Comparison of ENCODE assay signal across 9 mouse cellular contexts in the genomic region with DNA sequence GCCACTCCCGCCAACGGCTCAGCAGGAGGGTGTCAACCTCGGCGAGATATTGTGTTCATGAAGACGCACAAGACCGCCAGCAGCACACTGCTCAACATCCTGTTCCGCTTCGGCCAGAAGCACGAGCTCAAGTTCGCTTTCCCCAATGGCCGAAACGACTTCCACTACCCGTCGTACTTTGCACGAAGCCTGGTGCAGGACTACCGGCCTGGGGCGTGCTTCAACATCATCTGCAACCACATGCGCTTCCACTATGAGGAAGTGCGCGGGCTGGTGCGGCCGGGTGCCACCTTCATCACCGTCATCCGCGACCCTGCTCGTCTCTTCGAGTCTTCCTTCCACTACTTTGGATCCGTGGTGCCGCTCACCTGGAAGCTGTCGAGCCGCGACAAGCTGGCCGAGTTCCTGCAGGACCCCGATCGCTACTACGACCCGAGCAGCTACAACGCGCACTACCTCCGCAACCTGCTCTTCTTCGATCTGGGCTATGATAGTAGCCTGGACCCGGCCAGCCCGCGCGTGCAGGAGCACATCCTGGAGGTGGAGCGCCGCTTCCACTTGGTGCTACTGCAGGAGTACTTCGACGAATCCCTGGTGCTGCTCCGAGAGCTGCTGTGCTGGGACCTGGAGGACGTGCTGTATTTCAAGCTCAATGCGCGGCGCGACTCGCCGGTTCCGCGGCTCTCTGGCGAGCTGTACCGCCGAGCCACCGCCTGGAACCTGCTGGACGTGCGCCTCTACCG. TPM values are rescaled to one million over a fixed set of nuclear protein-coding genes. Genes with fewer than 3 reads are reported as not detected.
DNase-seq lines count a peak whose midpoint lies in the region; ATAC-seq and TF ChIP-seq lines count a peak whose summit lies in the region.
"Had no signal": no experiment of that assay in that cellular context is flagged by ENCODE, and none has a peak within 500 bp of the region (broad histone marks: within the 10 kb centered on the region; RNA-seq: fewer than 3 reads in every experiment).

No protein-coding gene starts in this region.

- no peak for TF ChIP-seq EP300 in liver, postnatal 0 days (IDR thresholded peaks at IDR 0.05; ENCODE audit: low read depth)

- H3K9ac ChIP-seq in kidney, embryonic 14.5 days (ENCODE audit: low read depth, low read length), result no peak overlapping the region
- H3K9ac ChIP-seq in hindbrain, embryonic 12.5 days, result no peak overlapping the region
- H3K9ac ChIP-seq in liver, postnatal 0 days (replicated peaks), result no peak overlapping the region

- no peak for TF ChIP-seq CTCF in liver, postnatal 0 days (IDR thresholded peaks at IDR 0.05; ENCODE audit: low read depth)

- no peak overlapping the region for H3K27ac ChIP-seq in kidney, embryonic 14.5 days (ENCODE audit: low read depth, low read length)
- H3K27ac ChIP-seq in hindbrain, embryonic 12.5 days, result no peak overlapping the region
- no peak overlapping the region for H3K27ac ChIP-seq in liver, postnatal 0 days (ENCODE audit: low read depth)

- H3K4me2 ChIP-seq in kidney, embryonic 14.5 days (replicated peaks; ENCODE audit: low read depth, low read length), result peak overlapping the region; percentile 42
- peak overlapping the region; percentile 54 for H3K4me2 ChIP-seq in hindbrain, embryonic 12.5 days (replicated peaks)
- H3K4me2 ChIP-seq in liver, postnatal 0 days (ENCODE audit: low read depth, low read length), result peak overlapping the region; percentile 54

- H3K27me3 ChIP-seq in kidney, embryonic 14.5 days (ENCODE audit: control insufficient read depth, insufficient read depth, low read length), result peaks cover 32% of the 10 kb centered on the region
- H3K27me3 ChIP-seq in hindbrain, embryonic 12.5 days, result peaks cover 44% of the 10 kb centered on the region
- peaks cover 17% of the 10 kb centered on the region for H3K27me3 ChIP-seq in liver, postnatal 0 days (ENCODE audit: insufficient read depth, low read length)

- WGBS in kidney, embryonic 14.5 days, result 5% methylated on average over 66 of the region's 66 CpGs
- 6% methylated on average over 66 of the region's 66 CpGs for WGBS in hindbrain, embryonic 12.5 days
- 4% methylated on average over 66 of the region's 66 CpGs for WGBS in liver, postnatal 0 days (ENCODE audit: insufficient replicate concordance)

- H3K36me3 ChIP-seq in kidney, embryonic 14.5 days (ENCODE audit: control insufficient read depth, insufficient read depth, low read length), result no peaks in the 10 kb centered on the region
- H3K36me3 ChIP-seq in hindbrain, embryonic 12.5 days, result no peaks in the 10 kb centered on the region
- H3K36me3 ChIP-seq in liver, postnatal 0 days (replicated peaks; ENCODE audit: insufficient read depth, low read length), result no peaks in the 10 kb centered on the region

- peak; percentile 52; the same call in 1 of the 2 replicates for ATAC-seq in kidney, embryonic 14.5 days (ENCODE audit: low FRiP score, low TSS enrichment)
- no peak for ATAC-seq in hindbrain, embryonic 12.5 days (ENCODE audit: low FRiP score)
- ATAC-seq in liver, postnatal 0 days, result no peak

- 0 out of 2 replicates have a peak, but pooled peaks cover 2% of the 10 kb centered on the region for H3K4me1 ChIP-seq in kidney, embryonic 14.5 days (ENCODE audit: control insufficient read depth, insufficient read depth, low read length)
- H3K4me1 ChIP-seq in hindbrain, embryonic 12.5 days, result peaks cover 8% of the 10 kb centered on the region
- peaks cover 7% of the 10 kb centered on the region; the same call in 1 of the 2 replicates for H3K4me1 ChIP-seq in liver, postnatal 0 days (ENCODE audit: insufficient read depth)

- peak overlapping the region; percentile 30 for H3K4me3 ChIP-seq in kidney, embryonic 14.5 days (ENCODE audit: low read length)
- H3K4me3 ChIP-seq in hindbrain, embryonic 12.5 days, result peak overlapping the region; percentile 30
- peak overlapping the region; percentile 17; the same call in 1 of the 2 replicates for H3K4me3 ChIP-seq in liver, postnatal 0 days (ENCODE audit: low read depth, low read length)
- H3K4me3 ChIP-seq: myocyte had no signal

- DNase-seq in kidney, postnatal 14 days, result no peak
- peak; percentile 34 for DNase-seq in c-Kit-positive CD71-negative TER-119-negative erythroid progenitor cells, embryonic 14.5 days (ENCODE audit: low read depth)
- no peak for DNase-seq in liver, postnatal 0 days
- no peak for DNase-seq in left cerebral cortex, adult 9 months (ENCODE audit: low spot score in 2 of 2)
- no peak for DNase-seq in layer of hippocampus, adult 18-20 months (ENCODE audit: low spot score in 2 of 2)
- no peak for DNase-seq in frontal cortex, postnatal 36 days (ENCODE audit: low spot score in 2 of 2)

- H3K9me3 ChIP-seq in kidney, embryonic 14.5 days (ENCODE audit: control insufficient read depth, low read length), result no peaks in the 10 kb centered on the region
- no peaks in the 10 kb centered on the region for H3K9me3 ChIP-seq in hindbrain, embryonic 12.5 days (replicated peaks)
- H3K9me3 ChIP-seq in liver, postnatal 0 days (ENCODE audit: low read length), result no peaks in the 10 kb centered on the region

RNA-seq across cellular contexts. Expression of gene Gal3st1, which starts 14.7 kb away (rescaled TPM):
- 4.3 and 4.6 TPM in 2 replicates for polyA plus RNA-seq in kidney, embryonic 14.5 days (2014; fragmentation: Nextera tagmentation; extraction: Ambion mirVana)
- polyA plus RNA-seq in hindbrain, embryonic 12.5 days (2016; fragmentation: Nextera tagmentation; extraction: Ambion mirVana), result 3.1 and 3.3 TPM in 2 replicates
- 7.5 and 8.5 TPM in 2 replicates for polyA plus RNA-seq in liver, postnatal 0 days (2015; fragmentation: Nextera tagmentation; extraction: Ambion mirVana)
- total RNA-seq in layer of hippocampus, adult 18-20 months (2021), result 1 to 10 TPM; 8.0 to 9.7 TPM
- polyA plus RNA-seq: myocyte had no signal

RNA-seq across cellular contexts. Expression of gene 4930556J24Rik, which starts 21.6 kb away (rescaled TPM):
- 0.49 TPM in 1 of 2 replicates, not detected in the other for polyA plus RNA-seq in kidney, embryonic 14.5 days (2014; fragmentation: Nextera tagmentation; extraction: Ambion mirVana)
- 0.20 and 0.30 TPM in 2 replicates for polyA plus RNA-seq in hindbrain, embryonic 12.5 days (2016; fragmentation: Nextera tagmentation; extraction: Ambion mirVana)
- not detected in 2 replicates for polyA plus RNA-seq in liver, postnatal 0 days (2015; fragmentation: Nextera tagmentation; extraction: Ambion mirVana)
- total RNA-seq in layer of hippocampus, adult 18-20 months (2021), result under 1 TPM in 1 of 2 experiments, not detected in 1; 0.28 TPM

RNA-seq across cellular contexts. Expression of gene Sec14l4, which starts 33.1 kb away (rescaled TPM):
- not detected in 2 replicates for polyA plus RNA-seq in kidney, embryonic 14.5 days (2014; fragmentation: Nextera tagmentation; extraction: Ambion mirVana)
- not detected in 2 replicates for polyA plus RNA-seq in hindbrain, embryonic 12.5 days (2016; fragmentation: Nextera tagmentation; extraction: Ambion mirVana)
- 10.9 and 12.1 TPM in 2 replicates for polyA plus RNA-seq in liver, postnatal 0 days (2015; fragmentation: Nextera tagmentation; extraction: Ambion mirVana)
- total RNA-seq in layer of hippocampus, adult 18-20 months (2021), result under 1 TPM; 0.27 to 0.41 TPM
- polyA plus RNA-seq: myocyte had no signal

RNA-seq across cellular contexts. Expression of gene Pes1, which starts 34.4 kb away (rescaled TPM):
- 60.7 and 81.2 TPM in 2 replicates for polyA plus RNA-seq in kidney, embryonic 14.5 days (2014; fragmentation: Nextera tagmentation; extraction: Ambion mirVana)
- 69.7 and 73.4 TPM in 2 replicates for polyA plus RNA-seq in hindbrain, embryonic 12.5 days (2016; fragmentation: Nextera tagmentation; extraction: Ambion mirVana)
- polyA plus RNA-seq in liver, postnatal 0 days (2015; fragmentation: Nextera tagmentation; extraction: Ambion mirVana), result 24.3 and 26.5 TPM in 2 replicates
- 10 to 100 TPM; 40.0 to 40.2 TPM for total RNA-seq in layer of hippocampus, adult 18-20 months (2021)

Comparison
In these comparisons a context has a peak if more than half of its experiments do, and no peak if none do; other contexts are left out.
1. RNA of gene Sec14l4, which starts 33.1 kb away (polyA plus RNA-seq): 10.9 to 12.1 TPM in liver, postnatal 0 days; not detected in kidney, embryonic 14.5 days and not detected in hindbrain, embryonic 12.5 days; every median in the first group is over 10 times any median in the second.
2. Peak in every context shown above with its lines, with median percentiles within 50 percentile points of each other: H3K4me2 ChIP-seq and H3K4me3 ChIP-seq.